Mouse (Mus musculus) MEL (cell line): ENCODE measurements around the gene Madd. TPM values are rescaled to one million over a fixed set of nuclear protein-coding genes. Genes with fewer than 3 reads are reported as not detected.

ENCODE experiments used
- DNase-seq: peaks from one replicate; pipeline ENCODE4 v3.0.0; 2011; ENCODE audit warnings: low read depth, low spot score
- H3K27ac ChIP-seq: 2 replicates; pipeline ENCODE4 v1.5.1; 2012; ENCODE audit warnings: low read depth, mild to moderate bottlenecking, control low read depth, low read length, moderate library complexity; ENCODE audit not compliant: control insufficient read depth
- H3K27me3 ChIP-seq, 2 experiments: fragments of 150-350 bp in 1 of 2; sonication (generic) in 1 of 2; 2 replicates each; pipeline ENCODE4 v1.6.1; 2012; ENCODE audit warnings: low read length in 2 of 2, mild to moderate bottlenecking in 2 of 2, improper control_type of control experiment in 1 of 2, moderate library complexity in 1 of 2; ENCODE audit not compliant: insufficient read depth in 2 of 2, control insufficient read depth in 1 of 2
- H3K36me3 ChIP-seq, 2 experiments: 2 replicates each; pipeline ENCODE4 v1.6.1; 2012 to 2014; ENCODE audit warnings: low read length in 2 of 2, improper control_type of control experiment in 1 of 2, inconsistent platforms in 1 of 2, mild to moderate bottlenecking in 1 of 2; ENCODE audit not compliant: insufficient read depth in 2 of 2, control insufficient read depth in 1 of 2
- H3K4me1 ChIP-seq, 2 experiments: fragments of 150-350 bp in 1 of 2; sonication (generic) in 1 of 2; 2 replicates each; pipeline ENCODE4 v1.6.1; 2012; ENCODE audit warnings: low read length in 2 of 2, improper control_type of control experiment in 1 of 2, mild to moderate bottlenecking in 1 of 2; ENCODE audit not compliant: insufficient read depth in 2 of 2, control insufficient read depth in 1 of 2
- H3K4me3 ChIP-seq, 2 experiments: fragments of 150-350 bp in 1 of 2; sonication (generic) in 1 of 2; 2 replicates each; pipeline ENCODE4 v1.5.1; 2012; ENCODE audit warnings: low read depth in 2 of 2, low read length in 2 of 2, mild to moderate bottlenecking in 2 of 2, moderate library complexity in 2 of 2, control low read depth in 1 of 2, improper control_type of control experiment in 1 of 2; ENCODE audit not compliant: control insufficient read depth in 1 of 2, insufficient read depth in 1 of 2
- H3K79me2 ChIP-seq: 2 replicates; pipeline ENCODE4 v1.6.1; 2012; ENCODE audit warnings: mild to moderate bottlenecking, low read length, moderate library complexity; ENCODE audit not compliant: control insufficient read depth, poor library complexity, insufficient read depth
- H3K9ac ChIP-seq: 2 replicates; pipeline ENCODE4 v1.6.1; 2012; ENCODE audit warnings: low read depth, mild to moderate bottlenecking, control low read depth, low read length, moderate library complexity; ENCODE audit not compliant: control insufficient read depth, poor library complexity, severe bottlenecking
- H3K9me3 ChIP-seq: fragments of 150-350 bp; sonication (generic); replicated peaks from 2 replicates; pipeline ENCODE4 v1.6.1; 2012; ENCODE audit warnings: mild to moderate bottlenecking, low read length, improper control_type of control experiment, moderate library complexity; ENCODE audit not compliant: insufficient read depth
- BHLHE40 ChIP-seq: IDR thresholded peaks from 2 replicates; pipeline ENCODE4 v1.6.1; 2012; ENCODE audit warnings: low read depth, mild to moderate bottlenecking, inconsistent platforms, low read length, improper control_type of control experiment, borderline replicate concordance
- CHD1 ChIP-seq: IDR thresholded peaks from 2 replicates; pipeline ENCODE4 v1.6.1; 2012; ENCODE audit warnings: low read depth, mild to moderate bottlenecking, inconsistent platforms, low read length, improper control_type of control experiment
- CHD2 ChIP-seq: IDR thresholded peaks from 2 replicates; pipeline ENCODE4 v1.6.1; 2011; ENCODE audit warnings: low read length, improper control_type of control experiment
- EP300 ChIP-seq, 2 experiments: IDR thresholded peaks; 2 replicates each; pipeline ENCODE4 v1.6.1; 2011; ENCODE audit warnings: improper control_type of control experiment in 2 of 2, low read length in 2 of 2, low read depth in 1 of 2, mild to moderate bottlenecking in 1 of 2
- GABPA ChIP-seq: IDR thresholded peaks from 2 replicates; pipeline ENCODE4 v1.6.1; 2012; ENCODE audit warnings: low read depth, mild to moderate bottlenecking, inconsistent platforms, low read length, improper control_type of control experiment, moderate library complexity
- GATA1 ChIP-seq: IDR thresholded peaks from 2 replicates; pipeline ENCODE4 v1.6.1; 2011; ENCODE audit warnings: low read depth, low read length, improper control_type of control experiment
- HCFC1 ChIP-seq: IDR thresholded peaks from 2 replicates; pipeline ENCODE4 v1.6.1; 2012; ENCODE audit warnings: low read depth, mild to moderate bottlenecking, inconsistent platforms, low read length, improper control_type of control experiment, moderate library complexity
- KAT2A ChIP-seq: conservative IDR thresholded peaks from 2 replicates; pipeline ENCODE4 v1.6.1; 2012; ENCODE audit warnings: low read depth, low read length, improper control_type of control experiment, inconsistent platforms
- NELFE ChIP-seq: IDR thresholded peaks from 2 replicates; pipeline ENCODE4 v1.6.1; 2011; ENCODE audit warnings: low read depth, low read length, improper control_type of control experiment
- NRF1 ChIP-seq: IDR thresholded peaks from 2 replicates; pipeline ENCODE4 v1.6.1; 2014; ENCODE audit warnings: low read depth, mild to moderate bottlenecking, inconsistent platforms, low read length, improper control_type of control experiment, moderate library complexity; ENCODE audit not compliant: poor library complexity, insufficient read depth, severe bottlenecking
- RAD21 ChIP-seq: IDR thresholded peaks from 2 replicates; pipeline ENCODE4 v1.6.1; 2011; ENCODE audit warnings: mild to moderate bottlenecking, low read depth, low read length, improper control_type of control experiment
- SMC3 ChIP-seq: IDR thresholded peaks from 2 replicates; pipeline ENCODE4 v1.6.1; 2011; ENCODE audit warnings: low read depth, low read length, improper control_type of control experiment
- TAL1 ChIP-seq: IDR thresholded peaks from 2 replicates; pipeline ENCODE4 v1.6.1; 2012; ENCODE audit warnings: mild to moderate bottlenecking, inconsistent platforms, low read length, moderate library complexity, mixed read lengths
- TBP ChIP-seq: IDR thresholded peaks from 2 replicates; pipeline ENCODE4 v1.8.0; 2011; ENCODE audit warnings: low read depth, low read length, improper control_type of control experiment
- USF1 ChIP-seq: IDR thresholded peaks from 2 replicates; pipeline ENCODE4 v1.6.1; 2014; ENCODE audit warnings: low read depth, mild to moderate bottlenecking, inconsistent platforms, low read length, improper control_type of control experiment, moderate library complexity
- USF2 ChIP-seq, 2 experiments: IDR thresholded peaks; 2 replicates each; pipeline ENCODE4 v1.6.1; 2011 to 2012; ENCODE audit warnings: improper control_type of control experiment in 2 of 2, low read length in 2 of 2, borderline replicate concordance in 1 of 2, inconsistent platforms in 1 of 2, low read depth in 1 of 2, mild to moderate bottlenecking in 1 of 2; ENCODE audit not compliant: insufficient read depth in 1 of 2
- ZC3H11A ChIP-seq: IDR thresholded peaks from 2 replicates; pipeline ENCODE4 v1.6.1; 2012; ENCODE audit warnings: low read depth, mild to moderate bottlenecking, inconsistent platforms, low read length, improper control_type of control experiment
- ZMIZ1 ChIP-seq: IDR thresholded peaks from 2 replicates; pipeline ENCODE4 v1.6.1; 2012; ENCODE audit warnings: low read depth, mild to moderate bottlenecking, inconsistent platforms, low read length, improper control_type of control experiment, moderate library complexity
- polyA plus RNA-seq, 2 experiments: library from polyadenylated mRNA; stranded (reverse) in 1 of 2; unstranded in 1 of 2; fragments of >175 nt in 1 of 2; fragments of >200 nt in 1 of 2; gene quantifications; 2 replicates each; pipeline versions ENCODE4 v1.2.1 to v1.2.4; 2012; ENCODE audit warnings: low replicate concordance in 2 of 2, low read depth in 1 of 2; ENCODE audit not compliant: insufficient read length in 2 of 2, insufficient read depth in 1 of 2, missing spikeins in 1 of 2
- total RNA-seq: library from RNA; depleted of rRNA; stranded (reverse); fragments of 300-350 nt; gene quantifications from 2 replicates; pipeline ENCODE4 v1.2.3, GENCODE M21; 2012

Gene Madd
- total and polyA plus RNA-seq, 3 experiments: 17.5 to 27.4 TPM; not detected in 1

DNA sequence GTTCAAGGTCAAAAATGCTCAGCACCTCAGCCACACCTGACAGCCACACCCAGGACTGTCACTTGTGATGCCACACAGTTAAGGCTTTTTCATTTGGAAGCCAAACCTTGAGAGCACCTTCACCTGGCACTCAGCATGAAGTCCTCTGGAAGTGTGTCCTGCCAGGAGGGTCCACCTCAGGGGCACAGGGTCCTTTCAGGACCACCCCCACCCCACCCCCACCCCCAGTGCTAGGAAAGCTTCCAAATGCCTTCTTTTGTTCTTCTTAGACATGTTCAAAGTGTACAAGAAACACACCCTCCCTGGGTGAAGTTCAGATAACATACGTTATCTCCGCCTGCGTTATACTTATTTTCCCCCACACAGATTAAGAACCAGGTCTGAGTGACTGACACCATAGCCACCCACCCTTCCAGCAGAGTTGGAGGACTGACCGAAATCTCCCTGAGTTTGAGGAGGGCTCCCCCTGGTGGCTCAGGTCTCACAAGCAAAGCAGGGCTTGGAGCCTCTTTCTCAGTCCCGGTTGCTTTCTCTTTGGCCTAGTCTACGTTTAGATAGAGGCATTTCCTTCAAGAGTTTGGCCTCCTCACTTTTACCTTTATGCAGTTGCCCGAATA, 82.4 kb downstream of the Madd start (continued):
- TF ChIP-seq KAT2A: no peak
- no peak for TF ChIP-seq CHD1
- TF ChIP-seq ZC3H11A: peak; percentile 94
- TF ChIP-seq, all 39 proteins: peak for 14

DNA sequence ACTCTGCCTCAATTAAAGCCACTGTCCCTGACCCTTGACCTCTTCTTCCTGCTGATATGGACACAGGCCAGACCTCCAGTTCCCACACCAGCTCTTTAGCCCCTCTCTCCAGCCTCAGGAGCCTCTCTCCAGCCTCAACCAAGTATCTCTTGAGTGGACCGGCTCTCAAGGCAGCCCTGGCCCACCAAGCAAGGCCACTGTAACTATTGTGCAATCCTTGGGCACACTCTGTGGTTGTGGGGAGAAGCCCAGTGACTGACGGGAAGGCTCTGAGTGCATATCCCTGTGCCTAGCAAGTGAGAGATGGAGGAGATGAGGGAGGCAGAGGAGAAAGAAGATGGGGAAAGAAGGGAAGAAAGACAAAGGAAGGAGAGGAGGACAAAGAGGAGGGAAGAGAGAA, 85.5 kb downstream of the Madd start:
- peak overlapping the region; percentile 69 to 83 for H3K4me3 ChIP-seq
- H3K9ac ChIP-seq: peak overlapping the region; percentile 91
- DNase-seq: no peak
- H3K27ac ChIP-seq: peak overlapping the region; percentile 85
- no peaks in the 10 kb centered on the region for H3K9me3 ChIP-seq
- peaks cover 6 to 26% of the 10 kb centered on the region in 2 experiments; a peak in 3 of 4 replicates for H3K36me3 ChIP-seq
- peaks cover 11 to 30% of the 10 kb centered on the region in 2 experiments for H3K4me1 ChIP-seq
- no peak for TF ChIP-seq USF2 (IDR thresholded peaks at IDR 0.05; ENCODE audit: borderline replicate concordance in 1 of 2, insufficient read depth in 1 of 2, low read depth in 1 of 2, low read length in 2 of 2)
- TF ChIP-seq EP300 (IDR thresholded peaks at IDR 0.05; ENCODE audit: low read depth in 1 of 2, low read length in 2 of 2): no peak
- TF ChIP-seq NELFE: no peak
- no peak for TF ChIP-seq SMC3
- TF ChIP-seq HCFC1: no peak
- no peak for TF ChIP-seq GABPA
- TF ChIP-seq TAL1: no peak
- no peak for TF ChIP-seq TBP
- TF ChIP-seq GATA1: no peak
- TF ChIP-seq BHLHE40: no peak
- TF ChIP-seq NRF1: no peak
- TF ChIP-seq USF1: no peak
- TF ChIP-seq, all 39 proteins: peak for 0
- Histone ChIP-seq H3K79me2 (peaks cover 47% of the 10 kb centered on the region), H3K27me3 (no peaks in the 10 kb centered on the region)

DNA sequence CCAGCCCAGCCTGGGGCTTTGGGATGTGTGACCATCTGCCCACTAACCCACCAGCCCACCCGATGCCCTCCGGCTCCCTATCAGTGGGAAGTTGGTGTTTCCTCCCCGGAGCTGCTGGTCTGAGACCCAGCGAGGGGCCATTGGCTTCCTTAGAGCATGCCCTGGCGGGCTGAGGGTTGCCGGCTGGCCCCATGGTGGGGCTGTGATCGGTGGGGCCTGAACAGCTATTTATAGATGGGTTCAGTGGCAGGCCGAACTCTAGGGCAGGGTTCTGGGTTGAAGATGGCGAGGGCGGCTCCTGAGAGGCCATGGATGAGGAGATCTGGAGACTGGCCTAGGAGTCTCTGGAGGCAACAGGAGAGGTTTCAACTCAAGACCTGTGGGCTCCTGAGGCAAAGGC, 86.6 kb downstream of the Madd start:
- TF ChIP-seq ZMIZ1 (no peak), CHD2 (no peak), RAD21 (no peak), USF2 (IDR thresholded peaks at IDR 0.05; ENCODE audit: borderline replicate concordance in 1 of 2, insufficient read depth in 1 of 2, low read depth in 1 of 2, low read length in 2 of 2) (no peak)
- H3K27ac ChIP-seq: peak overlapping the region; percentile 85
- no peaks in the 10 kb centered on the region for H3K27me3 ChIP-seq
- H3K9ac ChIP-seq: peak overlapping the region; percentile 91
- peaks cover 11 to 27% of the 10 kb centered on the region in 2 experiments for H3K4me1 ChIP-seq
- peaks cover 43% of the 10 kb centered on the region for H3K79me2 ChIP-seq
- H3K4me3 ChIP-seq: peak overlapping the region; percentile 69 to 83
- no peaks in the 10 kb centered on the region for H3K9me3 ChIP-seq
- H3K36me3 ChIP-seq: peaks cover 6 to 22% of the 10 kb centered on the region in 2 experiments; a peak in 3 of 4 replicates
- no peak for DNase-seq
